Mouse (Mus musculus): ENCODE data around the gene Dnal4. TPM values are rescaled to one million over a fixed set of nuclear protein-coding genes. Genes with fewer than 3 reads are reported as not detected.

Dnal4 gene
- polyA plus RNA-seq, 1 experiment from 2014 or later: 37.1 TPM

GRCm38 (mm10) chr15:79774117-79775027 is 3.3 kb downstream of the Dnal4 start:
- Histone ChIP-seq H3K4me3 (peak overlapping the region; percentile 94), H3K9ac (peak overlapping the region; percentile 93), H3K4me2 (peak overlapping the region; percentile 82), H3K9me3 (replicated peaks) (no peaks in the 10 kb centered on the region), H3K27ac (ENCODE audit: poor library complexity, severe bottlenecking) (peak overlapping the region; percentile 73), H3K4me1 (replicated peaks) (peaks cover 32% of the 10 kb centered on the region), H3K27me3 (replicated peaks) (no peaks in the 10 kb centered on the region), H3K36me3 (no peaks in the 10 kb centered on the region)
- WGBS: under 1% methylated on average over 50 of the region's 50 CpGs
- peak; percentile 99 for ATAC-seq (ENCODE audit: insufficient number of reproducible peaks, low FRiP score)

GRCm38 (mm10) chr15:79770629-79771240 is 6.9 kb downstream of the Dnal4 start:
- no peak for ATAC-seq (ENCODE audit: insufficient number of reproducible peaks, low FRiP score)
- Histone ChIP-seq H3K4me1 (replicated peaks) (peaks cover 63% of the 10 kb centered on the region), H3K9me3 (replicated peaks) (no peaks in the 10 kb centered on the region), H3K36me3 (no peaks in the 10 kb centered on the region), H3K27me3 (replicated peaks) (no peaks in the 10 kb centered on the region), H3K9ac (no peak overlapping the region), H3K4me2 (no peak overlapping the region), H3K4me3 (no peak overlapping the region), H3K27ac (ENCODE audit: poor library complexity, severe bottlenecking) (no peak overlapping the region)
- 63% methylated on average over 21 of the region's 21 CpGs for WGBS

GRCm38 (mm10) chr15:79768302-79768701 is 9.3 kb downstream of the Dnal4 start:
- peaks cover 58% of the 10 kb centered on the region for H3K4me1 ChIP-seq (replicated peaks)
- WGBS: 62% methylated on average over 6 of the region's 6 CpGs
- H3K27ac ChIP-seq (ENCODE audit: poor library complexity, severe bottlenecking): no peak overlapping the region
- no peak overlapping the region for H3K4me2 ChIP-seq
- H3K9me3 ChIP-seq (replicated peaks): no peaks in the 10 kb centered on the region
- no peaks in the 10 kb centered on the region for H3K27me3 ChIP-seq (replicated peaks)
- no peak overlapping the region for H3K4me3 ChIP-seq
- no peak overlapping the region for H3K9ac ChIP-seq
- peaks cover 15% of the 10 kb centered on the region for H3K36me3 ChIP-seq
- no peak for ATAC-seq (ENCODE audit: insufficient number of reproducible peaks, low FRiP score)

- Histone ChIP-seq H3K4me3 (no peak overlapping the region), H3K9me3 (replicated peaks) (no peaks in the 10 kb centered on the region), H3K27me3 (replicated peaks) (no peaks in the 10 kb centered on the region), H3K27ac (ENCODE audit: poor library complexity, severe bottlenecking) (peak overlapping the region; percentile 49; the same call in 1 of the 2 replicates), H3K4me1 (replicated peaks) (peaks cover 55% of the 10 kb centered on the region), H3K36me3 (peaks cover 22% of the 10 kb centered on the region), H3K4me2 (peak overlapping the region; percentile 40), H3K9ac (0 out of 2 replicates have a peak overlapping the region, but pooled peaks have one; percentile 34)
- WGBS: 52% methylated on average over 16 of the region's 16 CpGs
- ATAC-seq (ENCODE audit: insufficient number of reproducible peaks, low FRiP score): no peak
These were observed 10.2 kb downstream of the Dnal4 start for GRCm38 (mm10) chr15:79767327-79767961.

GRCm38 (mm10) chr15:79766586-79767071 is 11.0 kb downstream of the Dnal4 start:
- Histone ChIP-seq H3K9me3 (replicated peaks) (no peaks in the 10 kb centered on the region), H3K36me3 (peaks cover 27% of the 10 kb centered on the region), H3K9ac (no peak overlapping the region), H3K27ac (ENCODE audit: poor library complexity, severe bottlenecking) (no peak overlapping the region), H3K27me3 (replicated peaks) (no peaks in the 10 kb centered on the region), H3K4me1 (replicated peaks) (peaks cover 55% of the 10 kb centered on the region), H3K4me2 (no peak overlapping the region), H3K4me3 (no peak overlapping the region)
- no peak for ATAC-seq (ENCODE audit: insufficient number of reproducible peaks, low FRiP score)
- 86% methylated on average over 10 of the region's 10 CpGs for WGBS

GRCm38 (mm10) chr15:79766168-79766567 is 11.5 kb downstream of the Dnal4 start:
- WGBS: 57% methylated on average over 9 of the region's 10 CpGs
- Histone ChIP-seq H3K9ac (no peak overlapping the region), H3K9me3 (replicated peaks) (no peaks in the 10 kb centered on the region), H3K36me3 (peaks cover 27% of the 10 kb centered on the region), H3K27ac (ENCODE audit: poor library complexity, severe bottlenecking) (no peak overlapping the region), H3K4me2 (no peak overlapping the region), H3K4me1 (replicated peaks) (peaks cover 52% of the 10 kb centered on the region), H3K27me3 (replicated peaks) (no peaks in the 10 kb centered on the region), H3K4me3 (no peak overlapping the region)
- no peak for ATAC-seq (ENCODE audit: insufficient number of reproducible peaks, low FRiP score)

- H3K36me3 ChIP-seq: peaks cover 27% of the 10 kb centered on the region
- no peak overlapping the region for H3K4me3 ChIP-seq
- 72% methylated on average over 2 of the region's 2 CpGs for WGBS
- H3K9ac ChIP-seq: no peak overlapping the region
- no peak for ATAC-seq (ENCODE audit: insufficient number of reproducible peaks, low FRiP score)
- peaks cover 44% of the 10 kb centered on the region for H3K4me1 ChIP-seq (replicated peaks)
- H3K27ac ChIP-seq (ENCODE audit: poor library complexity, severe bottlenecking): no peak overlapping the region
- no peaks in the 10 kb centered on the region for H3K9me3 ChIP-seq (replicated peaks)
- no peaks in the 10 kb centered on the region for H3K27me3 ChIP-seq (replicated peaks)
- H3K4me2 ChIP-seq: no peak overlapping the region
These were observed 12.3 kb downstream of the Dnal4 start for GRCm38 (mm10) chr15:79765361-79765760.

- Histone ChIP-seq H3K36me3 (peaks cover 27% of the 10 kb centered on the region), H3K27ac (ENCODE audit: poor library complexity, severe bottlenecking) (no peak overlapping the region), H3K4me1 (replicated peaks) (peaks cover 38% of the 10 kb centered on the region), H3K4me3 (no peak overlapping the region), H3K9ac (no peak overlapping the region), H3K9me3 (replicated peaks) (no peaks in the 10 kb centered on the region), H3K27me3 (replicated peaks) (no peaks in the 10 kb centered on the region), H3K4me2 (no peak overlapping the region)
- 75% methylated on average over 11 of the region's 11 CpGs for WGBS
- no peak for ATAC-seq (ENCODE audit: insufficient number of reproducible peaks, low FRiP score)
These were observed 12.9 kb downstream of the Dnal4 start for GRCm38 (mm10) chr15:79764539-79765267.

GRCm38 (mm10) chr15:79763601-79764246 is 13.9 kb downstream of the Dnal4 start:
- Histone ChIP-seq H3K27ac (ENCODE audit: poor library complexity, severe bottlenecking) (no peak overlapping the region), H3K9ac (no peak overlapping the region), H3K4me1 (replicated peaks) (peaks cover 33% of the 10 kb centered on the region), H3K27me3 (replicated peaks) (no peaks in the 10 kb centered on the region), H3K4me3 (no peak overlapping the region), H3K36me3 (peaks cover 27% of the 10 kb centered on the region), H3K9me3 (replicated peaks) (no peaks in the 10 kb centered on the region), H3K4me2 (no peak overlapping the region)
- WGBS: 85% methylated on average over 7 of the region's 7 CpGs
- no peak for ATAC-seq (ENCODE audit: insufficient number of reproducible peaks, low FRiP score)

- no peak overlapping the region for H3K9ac ChIP-seq
- no peak for ATAC-seq (ENCODE audit: insufficient number of reproducible peaks, low FRiP score)
- H3K9me3 ChIP-seq (replicated peaks): no peaks in the 10 kb centered on the region
- no peak overlapping the region for H3K4me3 ChIP-seq
- peaks cover 25% of the 10 kb centered on the region for H3K4me1 ChIP-seq (replicated peaks)
- 89% methylated on average over 9 of the region's 9 CpGs for WGBS
- H3K27me3 ChIP-seq (replicated peaks): no peaks in the 10 kb centered on the region
- peaks cover 27% of the 10 kb centered on the region for H3K36me3 ChIP-seq
- no peak overlapping the region for H3K4me2 ChIP-seq
- H3K27ac ChIP-seq (ENCODE audit: poor library complexity, severe bottlenecking): no peak overlapping the region
These were observed 14.6 kb downstream of the Dnal4 start for GRCm38 (mm10) chr15:79763001-79763400.

Data from heart, embryonic 12.5 days (tissue).